Mouse (Mus musculus): ENCODE measurements at regions not wholly inside any gene's neighbourhood (a gene's known extent, or its start where the extent isn't known, plus 50 kb on each side); places are given as distances from the start of the nearest gene placed in this dataset.
"Not testable (repeated sequence)": the region's sequence is repeated elsewhere in the genome, so short reads cannot be mapped to it uniquely, and the experiment has no call there.

DNA sequence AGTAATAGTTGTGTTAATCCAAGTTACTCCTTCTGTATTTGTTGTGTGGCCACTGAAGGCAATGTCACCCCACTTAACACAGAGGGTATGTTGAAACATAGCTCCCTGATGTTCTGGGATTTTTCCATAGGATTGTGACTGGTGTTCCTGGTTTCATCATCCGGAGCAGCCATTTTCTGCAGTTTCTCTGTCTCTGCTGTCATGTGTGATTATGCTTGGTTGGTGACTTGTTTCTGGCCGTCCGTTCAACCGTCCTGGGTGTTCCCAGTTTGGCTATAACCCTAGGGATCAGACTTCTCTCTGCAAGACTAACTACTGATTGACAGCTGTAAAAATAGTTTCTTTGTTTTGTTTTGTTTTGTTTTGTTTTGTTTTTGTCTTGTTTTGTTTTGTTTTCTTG, 98.1 kb upstream of the Rpl34 start:
- DNase-seq (ENCODE audit: low spot score in 2 of 2): no peak

DNA sequence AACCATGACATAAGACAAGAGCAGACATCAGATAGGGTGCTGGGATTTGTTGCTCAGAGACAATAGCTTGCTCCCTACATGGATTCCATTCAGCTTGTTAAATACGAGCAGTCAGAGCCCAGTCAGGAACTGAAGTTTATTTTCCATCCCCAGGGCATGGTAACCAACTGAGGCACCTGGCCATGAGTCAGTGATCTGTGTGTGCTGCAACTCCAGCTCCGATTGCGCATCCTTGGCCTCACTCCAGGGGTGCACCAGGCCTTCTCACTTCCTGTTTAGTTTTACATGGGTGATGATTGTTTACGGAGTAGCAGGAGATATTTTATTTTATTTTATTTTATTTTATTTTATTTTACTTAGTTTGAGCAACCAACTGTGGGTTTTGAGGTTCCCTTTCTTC, 97.7 kb upstream of the Rpl34 start:
- no peak for DNase-seq (ENCODE audit: low spot score in 2 of 2)

DNA sequence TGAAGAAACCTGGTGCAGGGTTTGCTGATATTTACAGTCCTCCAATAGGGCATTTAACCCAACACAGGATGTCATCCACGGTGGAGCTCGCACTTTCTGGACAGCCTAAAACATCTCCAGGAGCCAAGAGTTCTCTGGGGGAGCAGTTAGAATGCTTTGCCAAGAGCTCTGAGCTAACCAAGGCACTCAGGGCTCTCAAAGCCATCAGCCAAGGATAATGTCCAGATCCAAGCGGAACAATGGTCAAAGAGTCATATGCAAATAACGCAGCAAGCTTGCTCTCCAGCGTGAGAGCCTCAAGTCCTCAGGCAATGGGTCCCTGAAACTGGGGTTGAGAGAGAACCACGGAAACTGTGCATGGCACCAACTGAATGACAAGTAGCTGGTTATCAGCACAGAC, 96.8 kb upstream of the Rpl34 start:
- DNase-seq (ENCODE audit: low spot score in 2 of 2): no peak

DNA sequence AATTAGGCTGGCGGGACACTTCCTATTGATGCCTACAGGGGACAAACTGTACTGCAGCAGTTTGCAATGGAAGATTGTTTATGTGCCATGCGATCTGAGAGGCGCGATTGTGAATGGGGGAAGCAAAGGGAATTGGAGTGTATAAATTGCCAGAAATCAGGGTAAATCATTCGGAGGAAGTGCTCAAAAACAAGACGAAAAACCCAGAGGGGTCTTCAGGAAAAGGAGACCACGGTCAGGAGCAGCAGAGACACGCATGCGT, 89.6 kb upstream of the Rpl34 start:
- no peak for DNase-seq (ENCODE audit: low spot score in 2 of 2)

DNA sequence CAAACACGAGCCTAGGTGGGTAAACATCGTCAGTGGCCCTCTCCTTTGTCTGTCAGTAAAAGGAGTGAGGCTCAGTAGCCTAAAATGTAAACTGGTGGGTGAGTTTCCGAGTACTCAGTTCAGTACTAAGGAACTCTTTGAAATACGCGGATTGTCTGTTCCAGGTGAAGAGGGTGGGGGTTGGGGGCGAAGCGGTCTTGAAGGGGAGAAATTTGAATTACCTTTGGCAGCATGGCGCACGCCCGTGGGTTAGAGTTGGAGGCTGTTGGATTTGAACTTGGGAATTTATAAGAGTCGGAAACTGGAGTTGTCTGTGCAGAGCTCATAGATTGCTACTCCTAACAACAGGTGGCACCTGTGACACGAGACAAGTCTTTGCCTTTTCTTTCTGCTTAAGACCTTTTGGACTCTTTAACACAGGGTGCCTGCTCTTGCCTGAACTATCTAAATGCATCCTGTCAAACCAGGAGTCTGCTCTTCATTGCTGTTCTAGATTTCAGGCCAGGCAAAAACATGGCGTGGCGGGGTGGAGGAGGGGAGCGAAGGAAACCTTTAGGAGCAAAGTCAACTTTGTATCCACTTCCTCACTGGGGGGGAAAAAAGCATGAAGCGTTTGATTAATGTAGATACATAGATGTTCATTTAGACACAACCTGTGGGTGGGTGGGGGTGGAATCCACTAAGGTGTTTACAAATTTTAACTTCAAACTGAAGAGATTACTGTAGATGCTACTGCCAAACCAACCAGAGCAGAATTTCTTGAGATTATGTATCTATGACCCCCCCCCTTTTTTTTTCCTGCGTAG, 89.0 kb upstream of the Rpl34 start:
- no peak for DNase-seq (ENCODE audit: low spot score in 2 of 2)

DNA sequence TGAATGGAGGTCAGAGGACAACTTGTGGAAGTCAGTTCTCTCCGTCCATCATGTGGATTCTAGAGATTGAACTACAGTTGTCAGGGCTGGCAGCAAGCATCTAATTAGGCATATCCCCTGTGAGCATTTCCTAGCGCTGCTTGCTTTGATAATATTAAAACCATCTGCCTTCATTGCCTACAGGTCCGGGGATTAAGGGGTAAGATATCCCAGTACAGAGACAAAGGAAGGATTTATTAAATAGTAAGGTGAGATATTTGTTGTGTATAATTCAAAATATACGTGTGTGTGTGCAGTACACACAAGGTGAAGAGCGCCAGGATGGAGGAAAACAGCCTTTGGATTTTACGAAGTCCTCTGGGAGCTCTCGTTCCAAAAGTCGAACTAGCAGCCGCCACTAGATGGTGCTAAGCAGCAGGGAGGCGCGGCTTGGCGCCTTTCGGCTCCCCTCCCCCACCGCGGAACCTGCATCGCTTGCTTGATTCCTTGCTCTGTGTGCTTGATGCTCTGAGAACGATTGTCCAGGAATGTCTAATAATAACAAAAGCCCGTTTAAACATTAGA, 88.4 kb upstream of the Rpl34 start:
- DNase-seq (ENCODE audit: low spot score in 2 of 2): peak; percentile 74 to 91

DNA sequence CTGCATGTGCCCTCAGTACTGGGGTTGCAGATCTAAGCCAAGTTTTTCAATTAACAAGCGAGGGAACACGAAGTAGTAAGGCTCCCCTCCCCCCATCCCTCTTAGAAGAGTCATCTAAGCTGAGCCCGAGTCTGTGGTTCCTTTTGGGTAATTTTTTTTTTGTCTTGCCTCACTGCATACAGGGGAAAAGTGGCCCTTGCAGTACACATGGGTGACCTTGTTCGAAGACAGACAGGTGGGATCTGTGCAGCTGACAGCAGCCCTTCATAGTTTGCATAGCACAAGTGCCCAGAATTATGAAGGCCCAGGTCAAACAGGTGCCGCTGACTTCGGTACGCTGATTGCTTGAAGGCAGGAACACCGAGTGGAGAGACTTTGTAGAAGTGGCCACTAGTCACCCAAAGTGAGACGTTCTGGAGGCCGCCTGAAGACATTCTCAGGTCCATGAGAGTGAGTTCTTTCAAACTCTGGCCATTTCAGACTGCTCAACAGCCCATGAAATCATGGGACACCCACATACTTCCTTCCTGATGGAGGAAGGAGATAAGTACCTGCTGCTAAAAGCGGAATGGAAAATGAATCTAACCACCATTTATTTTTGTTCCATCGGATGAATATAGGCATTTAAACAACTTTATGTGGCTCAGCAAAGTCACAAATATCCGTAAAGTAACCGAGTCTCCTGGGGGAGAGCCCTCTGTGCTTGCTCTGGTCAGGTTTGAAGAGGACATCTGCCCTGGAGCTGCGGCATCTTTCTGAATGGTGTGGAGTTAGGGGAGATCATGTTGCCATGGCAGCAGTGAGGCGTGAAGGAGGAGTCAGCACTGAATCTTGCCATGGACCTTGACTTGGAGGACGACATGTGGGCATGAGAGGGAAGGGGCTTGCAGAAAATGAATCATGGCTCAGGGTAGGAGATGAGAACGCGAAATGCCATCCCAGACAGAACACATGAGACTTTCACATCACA, 79.8 kb upstream of the Rpl34 start:
- DNase-seq (ENCODE audit: low spot score in 2 of 2): no peak

DNA sequence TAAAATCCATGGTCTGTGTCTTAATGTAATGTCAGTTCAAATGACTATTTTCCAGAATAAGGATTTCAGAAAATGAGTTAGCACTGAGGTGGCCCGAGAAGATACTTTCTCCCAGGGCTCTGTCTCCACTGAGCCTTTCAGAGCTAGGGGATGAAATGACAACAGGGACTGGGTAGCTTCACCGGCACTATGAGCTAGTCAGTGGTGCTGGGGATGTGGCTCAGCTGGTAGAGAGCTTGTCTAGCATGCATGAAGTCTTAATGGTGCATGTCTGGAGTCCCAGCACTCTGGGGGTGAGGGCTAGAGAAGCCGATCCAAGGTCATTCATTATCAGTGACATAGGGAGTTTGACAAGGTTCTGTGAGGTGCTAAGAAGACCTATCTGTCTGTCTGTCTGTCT, 75.1 kb upstream of the Rpl34 start:
- DNase-seq (ENCODE audit: low spot score in 2 of 2): no peak

DNA sequence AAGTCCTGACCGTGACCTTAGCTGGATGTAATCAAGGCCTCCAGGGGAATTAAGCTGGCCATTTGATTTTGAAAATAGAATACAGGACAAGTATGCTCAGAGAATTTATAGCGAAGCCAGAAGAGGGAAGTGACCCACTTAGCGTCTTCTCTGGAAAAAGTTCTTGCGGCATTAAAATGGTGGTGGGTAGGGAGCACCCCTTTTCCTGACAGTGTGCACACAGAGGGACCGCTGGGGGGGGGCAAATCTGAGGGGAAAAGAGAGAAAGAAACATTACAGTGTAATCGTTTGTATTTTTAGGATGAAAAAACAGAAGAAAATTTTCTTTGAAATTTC, 74.1 kb upstream of the Rpl34 start:
- DNase-seq (ENCODE audit: low spot score in 2 of 2): no peak

DNA sequence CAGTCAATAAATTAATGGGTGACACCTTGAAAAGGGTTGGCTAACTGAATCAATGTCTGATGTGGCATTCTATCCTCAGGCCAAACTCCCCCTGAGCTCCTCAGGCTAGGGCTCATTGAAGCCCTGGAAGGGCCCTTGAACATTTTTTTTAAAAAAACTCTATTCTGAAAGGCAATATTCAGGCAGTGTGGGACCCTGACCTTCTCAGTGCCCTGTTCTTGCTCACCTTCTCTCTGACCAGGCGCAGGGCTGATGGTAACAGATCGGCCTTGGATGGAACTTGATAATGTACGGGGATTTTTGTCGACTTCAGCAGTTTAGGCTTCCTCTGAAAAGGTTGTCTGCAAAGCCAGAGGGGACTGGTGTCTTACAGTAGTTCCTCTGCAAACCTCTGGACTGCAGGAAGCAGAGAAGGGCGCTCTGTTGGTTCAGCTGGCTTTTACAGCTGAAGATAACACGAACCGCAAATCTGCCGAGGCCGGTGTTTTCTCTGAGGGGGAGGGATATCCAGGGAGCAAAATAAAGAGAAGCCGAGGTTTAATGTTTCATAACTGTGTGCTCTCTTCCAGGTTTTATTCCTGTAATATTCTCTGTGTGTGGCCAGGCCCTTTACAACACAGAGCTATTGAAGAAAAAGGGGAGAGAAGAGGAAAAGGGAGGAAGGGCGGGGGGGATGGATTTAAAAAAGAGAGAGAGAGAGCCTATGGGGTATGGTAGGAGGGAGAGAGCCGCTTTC, 73.6 kb upstream of the Rpl34 start:
- DNase-seq (ENCODE audit: low spot score in 2 of 2): no peak

DNA sequence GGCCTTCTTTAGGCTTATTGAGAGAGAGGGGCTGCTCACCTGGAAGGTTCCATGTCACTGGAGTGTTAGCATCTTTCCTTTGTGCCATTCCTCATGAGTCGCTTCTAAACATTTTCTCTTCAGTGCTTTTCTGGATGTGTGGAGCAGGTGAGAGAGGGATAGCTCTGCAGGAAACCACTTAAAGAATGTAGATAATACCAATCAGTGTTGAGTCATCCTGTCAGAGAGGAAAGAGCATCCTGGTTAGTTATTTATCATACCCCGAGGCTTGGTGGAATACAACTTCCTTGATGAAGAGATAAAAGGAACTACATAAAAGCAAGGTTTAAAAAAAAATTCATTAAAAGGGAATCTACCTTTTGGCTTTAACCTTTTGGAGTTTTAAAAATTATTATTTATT, 69.8 kb upstream of the Rpl34 start:
- no peak for DNase-seq (ENCODE audit: low spot score in 2 of 2)

DNA sequence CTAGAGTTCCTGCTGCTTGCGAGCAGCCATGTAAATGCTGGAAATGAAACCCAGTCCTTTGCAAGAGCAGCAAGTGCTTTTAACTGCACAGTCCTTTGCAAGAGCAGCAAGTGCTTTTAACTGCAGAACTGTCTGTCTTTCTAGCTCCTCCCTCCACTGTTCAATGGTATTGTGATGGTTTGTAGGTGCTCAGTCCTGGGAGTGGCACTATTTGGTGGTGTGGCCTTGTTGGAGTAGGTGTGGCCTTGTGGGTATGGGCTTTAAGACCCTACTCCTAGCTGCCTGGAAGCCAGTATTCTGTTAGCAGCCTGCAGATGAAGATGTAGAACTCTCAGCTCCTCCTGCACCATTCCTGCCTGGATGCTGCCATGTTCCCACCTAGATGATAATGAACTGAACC, 67.8 kb upstream of the Rpl34 start:
- not testable (repeated sequence) for DNase-seq (ENCODE audit: low spot score in 2 of 2)

DNA sequence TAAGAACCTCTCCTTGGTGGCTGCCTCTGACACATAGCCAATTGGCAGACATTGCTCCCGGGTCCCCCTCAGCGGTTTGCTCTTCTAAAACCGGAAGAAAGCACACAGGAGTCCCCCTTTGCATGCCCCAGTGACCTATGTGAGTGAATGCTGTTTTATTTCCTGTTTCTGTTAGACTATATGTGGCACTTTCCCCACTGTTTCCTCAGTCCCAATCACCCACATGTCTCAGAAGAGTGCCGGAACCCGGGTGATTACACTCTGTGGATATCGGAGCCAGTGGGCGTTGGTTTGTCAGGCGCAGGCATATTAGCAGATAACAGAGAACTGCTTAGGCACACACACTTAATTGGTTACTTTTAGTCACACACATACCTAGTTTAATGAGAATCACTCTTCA, 66.3 kb upstream of the Rpl34 start:
- DNase-seq (ENCODE audit: low spot score in 2 of 2): no peak

DNA sequence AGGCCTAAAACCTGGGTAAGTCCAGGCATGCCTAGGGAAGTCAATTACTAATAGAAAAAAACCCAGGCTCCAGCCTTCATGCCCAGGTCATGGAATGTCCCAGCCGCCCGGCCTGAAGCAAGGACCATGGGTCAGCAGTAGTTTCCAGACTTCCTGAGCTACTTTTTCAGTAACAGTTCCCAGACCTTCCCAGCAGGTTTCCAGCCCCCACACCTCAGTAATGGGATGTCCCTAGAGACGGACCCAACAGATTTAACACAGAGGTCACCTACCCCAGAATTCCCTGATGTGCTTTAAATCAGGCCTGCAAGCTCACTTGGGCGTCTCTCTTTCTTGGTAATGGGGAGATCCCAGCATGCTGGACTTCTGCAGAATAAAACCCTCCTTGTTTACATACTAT, 65.2 kb upstream of the Rpl34 start:
- no peak for DNase-seq (ENCODE audit: low spot score in 2 of 2)

DNA sequence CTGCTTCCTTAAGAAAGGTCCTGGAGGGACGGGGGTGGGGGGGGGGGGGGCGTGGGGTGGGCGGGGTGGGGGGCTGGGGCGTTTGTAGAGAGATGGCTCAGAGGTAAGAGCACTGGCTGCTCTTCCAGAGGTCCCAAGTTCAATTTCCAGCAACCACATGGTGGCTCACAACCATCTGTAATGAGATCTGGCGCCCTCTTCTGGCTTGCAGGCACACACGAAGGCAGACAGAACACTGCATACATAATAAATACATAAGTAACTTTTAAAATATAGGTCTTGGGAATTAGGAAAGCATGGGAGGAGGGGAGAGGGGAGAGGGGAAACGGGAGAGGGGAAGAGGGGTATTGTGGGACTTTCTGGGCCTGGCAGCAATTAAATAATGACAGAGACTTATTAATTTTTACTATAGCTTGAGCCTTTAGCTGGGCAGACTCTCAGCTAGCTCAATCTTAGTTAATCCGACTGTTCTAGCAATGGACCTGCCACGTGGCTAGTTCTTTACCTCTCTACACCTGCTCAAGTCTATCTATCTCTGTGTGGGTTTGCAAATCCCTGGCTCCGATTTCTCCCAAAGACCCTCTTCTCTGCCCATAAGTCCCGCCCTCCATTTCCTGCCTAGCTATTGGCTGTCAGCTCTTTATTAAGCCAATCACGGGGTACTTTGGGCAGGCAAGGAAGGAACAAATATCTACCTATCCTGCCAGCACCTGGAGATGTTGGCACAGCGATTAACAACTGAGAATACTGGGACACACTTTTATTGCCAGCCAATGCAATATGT, 64.1 kb upstream of the Rpl34 start:
- DNase-seq (ENCODE audit: low spot score in 2 of 2): no peak

DNA sequence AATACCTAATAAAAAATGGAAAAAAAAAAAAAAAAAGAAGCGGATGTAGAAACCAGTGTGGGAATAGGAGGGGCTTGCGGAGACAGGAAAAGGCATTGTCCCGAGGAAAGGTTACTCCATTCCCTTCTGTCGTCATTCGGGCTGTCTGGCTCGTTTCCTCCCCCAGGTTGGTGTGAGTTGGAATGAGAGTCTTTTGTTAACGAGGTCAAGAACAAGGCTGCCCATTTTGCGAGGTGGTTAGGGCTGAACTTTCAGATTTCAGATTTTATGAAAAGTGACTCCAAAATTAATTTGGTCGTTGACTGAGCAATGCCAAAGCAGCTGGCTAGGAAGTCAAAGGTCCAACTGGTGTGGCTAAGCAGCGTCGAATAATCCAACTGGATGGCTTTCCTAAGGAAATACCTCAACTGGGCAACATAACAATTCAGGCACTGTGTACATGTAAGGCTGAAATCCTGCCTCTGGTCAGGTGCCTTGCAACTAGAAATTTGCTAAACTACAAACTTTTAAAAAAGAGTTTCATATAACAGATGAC, 50.6 kb upstream of the Rpl34 start:
- no peak for DNase-seq (ENCODE audit: low spot score in 2 of 2)

Measured in urinary bladder, postnatal 4 days (tissue).